Mouse (Mus musculus) testis, adult 2 months (tissue): ENCODE data around the gene Prmt7.

Experiments
- CTCF ChIP-seq: fragments of 200-500 bp; IDR thresholded peaks from 2 replicates; pipeline ENCODE4 v1.5.1; 2012; ENCODE audit warnings: low read depth, mild to moderate bottlenecking, inconsistent platforms, low read length, moderate library complexity; ENCODE audit not compliant: control insufficient read depth, insufficient read depth, insufficient replicate concordance
- POLR2A ChIP-seq: fragments of 200-500 bp; IDR thresholded peaks from 2 replicates; pipeline ENCODE4 v1.6.1; 2012; ENCODE audit warnings: low read depth, mild to moderate bottlenecking, inconsistent platforms, low read length, moderate library complexity; ENCODE audit not compliant: control insufficient read depth

DNA sequence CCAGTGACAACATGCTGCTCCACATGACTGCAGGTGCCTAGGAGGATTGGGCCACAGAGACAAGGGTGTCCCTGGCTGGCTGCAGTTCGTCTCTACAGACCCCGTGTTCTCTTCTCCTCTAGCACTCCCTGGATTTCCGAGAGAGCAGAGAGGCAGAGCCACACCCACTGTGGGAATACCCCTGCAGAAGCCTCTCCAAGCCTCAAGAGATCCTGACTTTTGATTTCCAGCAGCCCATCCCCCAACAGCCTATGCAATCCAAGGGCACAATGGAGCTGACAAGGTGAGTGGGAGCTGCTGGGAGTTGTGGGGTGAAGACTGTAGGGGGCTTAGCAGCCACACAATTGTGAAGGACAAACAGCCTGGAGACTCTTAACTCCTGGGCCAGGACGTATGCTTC is 39.5 kb downstream of the Prmt7 start:
- TF ChIP-seq POLR2A: no peak
- TF ChIP-seq CTCF: no peak
